Mouse (Mus musculus) MEL (cell line): ENCODE results near the gene Fbxo24.

ENCODE experiments used
- BHLHE40 ChIP-seq: IDR thresholded peaks from 2 replicates; pipeline ENCODE4 v1.6.1; 2012; ENCODE audit warnings: low read depth, mild to moderate bottlenecking, inconsistent platforms, low read length, improper control_type of control experiment, borderline replicate concordance
- CTCF ChIP-seq, 3 experiments: IDR thresholded peaks in 2 of 3; conservative IDR thresholded peaks in 1 of 3; 2 replicates each; pipeline ENCODE4 v1.5.1; 2011 to 2012; ENCODE audit warnings: low read length in 3 of 3, low read depth in 2 of 3, mild to moderate bottlenecking in 2 of 3, improper control_type of control experiment in 1 of 3, inconsistent platforms in 1 of 3, mixed read lengths in 1 of 3, moderate library complexity in 1 of 3; ENCODE audit not compliant: control insufficient read depth in 1 of 3, insufficient read depth in 1 of 3, poor library complexity in 1 of 3, severe bottlenecking in 1 of 3
- ELF1 ChIP-seq: IDR thresholded peaks from 2 replicates; pipeline ENCODE4 v1.6.1; 2014; ENCODE audit warnings: low read depth, mild to moderate bottlenecking, inconsistent platforms, low read length, improper control_type of control experiment, moderate library complexity
- ETS1 ChIP-seq: IDR thresholded peaks from 2 replicates; pipeline ENCODE4 v1.6.1; 2012; ENCODE audit warnings: low read depth, mild to moderate bottlenecking, inconsistent platforms, low read length, improper control_type of control experiment, moderate library complexity
- GABPA ChIP-seq: IDR thresholded peaks from 2 replicates; pipeline ENCODE4 v1.6.1; 2012; ENCODE audit warnings: low read depth, mild to moderate bottlenecking, inconsistent platforms, low read length, improper control_type of control experiment, moderate library complexity
- GATA1 ChIP-seq: IDR thresholded peaks from 2 replicates; pipeline ENCODE4 v1.6.1; 2011; ENCODE audit warnings: low read depth, low read length, improper control_type of control experiment
- HCFC1 ChIP-seq: IDR thresholded peaks from 2 replicates; pipeline ENCODE4 v1.6.1; 2012; ENCODE audit warnings: low read depth, mild to moderate bottlenecking, inconsistent platforms, low read length, improper control_type of control experiment, moderate library complexity
- KAT2A ChIP-seq: conservative IDR thresholded peaks from 2 replicates; pipeline ENCODE4 v1.6.1; 2012; ENCODE audit warnings: low read depth, low read length, improper control_type of control experiment, inconsistent platforms
- MAX ChIP-seq: IDR thresholded peaks from 2 replicates; pipeline ENCODE4 v1.6.1; 2011; ENCODE audit warnings: low read length, improper control_type of control experiment
- POLR2A ChIP-seq, 2 experiments: IDR thresholded peaks; 2 replicates each; pipeline ENCODE4 v1.6.1; 2011 to 2012; ENCODE audit warnings: low read length in 2 of 2, mild to moderate bottlenecking in 2 of 2, control low read depth in 1 of 2, improper control_type of control experiment in 1 of 2, low read depth in 1 of 2, moderate library complexity in 1 of 2; ENCODE audit not compliant: control insufficient read depth in 1 of 2, insufficient read depth in 1 of 2, poor library complexity in 1 of 2
- SIN3A ChIP-seq: IDR thresholded peaks from 2 replicates; pipeline ENCODE4 v1.6.1; 2012; ENCODE audit warnings: low read length, improper control_type of control experiment, inconsistent platforms
- TAL1 ChIP-seq: IDR thresholded peaks from 2 replicates; pipeline ENCODE4 v1.6.1; 2012; ENCODE audit warnings: mild to moderate bottlenecking, inconsistent platforms, low read length, moderate library complexity, mixed read lengths
- TCF12 ChIP-seq: IDR thresholded peaks from 2 replicates; pipeline ENCODE4 v1.6.1; 2014; ENCODE audit warnings: low read depth, mild to moderate bottlenecking, inconsistent platforms, low read length, improper control_type of control experiment, moderate library complexity

- TF ChIP-seq HCFC1 (no peak), ETS1 (no peak), BHLHE40 (no peak), GABPA (no peak), POLR2A (IDR thresholded peaks at IDR 0.05; ENCODE audit: control insufficient read depth in 1 of 2, insufficient read depth in 1 of 2, low read depth in 1 of 2, low read length in 2 of 2, poor library complexity in 1 of 2) (no peak), CTCF (IDR thresholded peaks at IDR 0.05 in 2 of 3, conservative IDR thresholded peaks at IDR 0.05 in 1 of 3; ENCODE audit: control insufficient read depth in 1 of 3, insufficient read depth in 1 of 3, low read depth in 2 of 3, low read length in 3 of 3, poor library complexity in 1 of 3, severe bottlenecking in 1 of 3) (no peak), TAL1 (no peak), ELF1 (no peak), KAT2A (no peak), GATA1 (no peak), TCF12 (no peak), SIN3A (no peak), MAX (no peak)
Measured at GRCm38 (mm10) chr5:137645652-137646091, 16.9 kb upstream of the Fbxo24 start, which contains the start of gene Irs3.
